Mouse (Mus musculus): Measurements from ENCODE around the gene Krt19. TPM values are rescaled to one million over a fixed set of nuclear protein-coding genes. Genes with fewer than 3 reads are reported as not detected.

Gene Krt19
- polyA plus RNA-seq, 1 experiment from 2014 or later = 2.6 TPM

GRCm38 (mm10) chr11:100121466-100121865 lies 27.0 kb downstream of the Krt19 start, which contains the start of gene Krt13:
Gene Krt13, minus strand, starts transcription at chr11:100121566.
- Histone ChIP-seq H3K27ac (no peak within 1 kb of the TSS), H3K4me1 (no peaks in the 10 kb centered on the region), H3K4me3 (no peak within 1 kb of the TSS), H3K36me3 (replicated peaks) (no peaks in the 10 kb centered on the region), H3K9ac (no peak within 1 kb of the TSS), H3K4me2 (no peak within 1 kb of the TSS), H3K9me3 (no peaks in the 10 kb centered on the region), H3K27me3 (replicated peaks) (no peaks in the 10 kb centered on the region)
- 81% methylated on average over 3 of the region's 3 CpGs for WGBS
- no peak for ATAC-seq (replicated peaks)

- ATAC-seq (replicated peaks) = no peak
- Histone ChIP-seq H3K27me3 (replicated peaks) (no peaks in the 10 kb centered on the region), H3K27ac (no peak overlapping the region), H3K9ac (no peak overlapping the region), H3K4me2 (no peak overlapping the region), H3K9me3 (no peaks in the 10 kb centered on the region), H3K36me3 (replicated peaks) (no peaks in the 10 kb centered on the region), H3K4me1 (no peaks in the 10 kb centered on the region), H3K4me3 (no peak overlapping the region)
- 89% methylated on average over 5 of the region's 5 CpGs for WGBS
These were observed 28.1 kb downstream of the Krt19 start for GRCm38 (mm10) chr11:100120331-100120730.

- Histone ChIP-seq H3K27me3 (replicated peaks) (no peaks in the 10 kb centered on the region), H3K9me3 (no peaks in the 10 kb centered on the region), H3K9ac (no peak overlapping the region), H3K4me2 (no peak overlapping the region), H3K36me3 (replicated peaks) (no peaks in the 10 kb centered on the region), H3K4me1 (no peaks in the 10 kb centered on the region), H3K4me3 (no peak overlapping the region), H3K27ac (no peak overlapping the region)
- no peak for ATAC-seq (replicated peaks)
- 78% methylated on average over 2 of the region's 2 CpGs for WGBS
These were observed 34.8 kb downstream of the Krt19 start for GRCm38 (mm10) chr11:100113742-100114029.

GRCm38 (mm10) chr11:100112935-100113741 lies 35.3 kb downstream of the Krt19 start:
- Histone ChIP-seq H3K9ac (no peak overlapping the region), H3K27ac (no peak overlapping the region), H3K4me1 (no peaks in the 10 kb centered on the region), H3K4me2 (no peak overlapping the region), H3K9me3 (no peaks in the 10 kb centered on the region), H3K27me3 (replicated peaks) (no peaks in the 10 kb centered on the region), H3K36me3 (replicated peaks) (no peaks in the 10 kb centered on the region), H3K4me3 (no peak overlapping the region)
- no peak for ATAC-seq (replicated peaks)
- WGBS = 86% methylated on average over 11 of the region's 11 CpGs

- no peak within 1 kb of the TSS for H3K4me2 ChIP-seq
- H3K36me3 ChIP-seq (replicated peaks) = no peaks in the 10 kb centered on the region
- ATAC-seq (replicated peaks) = no peak
- no peak within 1 kb of the TSS for H3K27ac ChIP-seq
- whole genome bisulfite sequencing = 92% methylated on average over 6 of the region's 6 CpGs
- no peak within 1 kb of the TSS for H3K9ac ChIP-seq
- no peaks in the 10 kb centered on the region for H3K4me1 ChIP-seq
- H3K27me3 ChIP-seq (replicated peaks) = no peaks in the 10 kb centered on the region
- H3K4me3 ChIP-seq = no peak within 1 kb of the TSS
- no peaks in the 10 kb centered on the region for H3K9me3 ChIP-seq
These were observed 42.8 kb downstream of the Krt19 start, which contains the start of gene Krt36 for GRCm38 (mm10) chr11:100105576-100106122. Gene Krt36, minus strand, starts transcription at chr11:100105626.

- Histone ChIP-seq H3K9ac (no peak overlapping the region), H3K4me3 (no peak overlapping the region), H3K27ac (no peak overlapping the region), H3K36me3 (replicated peaks) (no peaks in the 10 kb centered on the region), H3K27me3 (replicated peaks) (no peaks in the 10 kb centered on the region), H3K4me1 (no peaks in the 10 kb centered on the region), H3K9me3 (no peaks in the 10 kb centered on the region), H3K4me2 (no peak overlapping the region)
- no peak for ATAC-seq (replicated peaks)
- 64% methylated on average over 15 of the region's 15 CpGs for WGBS
These were observed 45.6 kb downstream of the Krt19 start for GRCm38 (mm10) chr11:100102693-100103429.

- no peak for ATAC-seq (replicated peaks)
- Histone ChIP-seq H3K4me2 (no peak overlapping the region), H3K4me3 (no peak overlapping the region), H3K36me3 (replicated peaks) (no peaks in the 10 kb centered on the region), H3K9ac (no peak overlapping the region), H3K27me3 (replicated peaks) (no peaks in the 10 kb centered on the region), H3K4me1 (no peaks in the 10 kb centered on the region), H3K27ac (no peak overlapping the region), H3K9me3 (no peaks in the 10 kb centered on the region)
- WGBS = 88% methylated on average over 4 of the region's 4 CpGs
These were observed 48.1 kb downstream of the Krt19 start for GRCm38 (mm10) chr11:100100391-100100790.

GRCm38 (mm10) chr11:100097819-100098218 lies 50.6 kb downstream of the Krt19 start:
- Histone ChIP-seq H3K4me2 (no peak overlapping the region), H3K27ac (no peak overlapping the region), H3K9me3 (no peaks in the 10 kb centered on the region), H3K4me1 (no peaks in the 10 kb centered on the region), H3K4me3 (no peak overlapping the region), H3K36me3 (replicated peaks) (no peaks in the 10 kb centered on the region), H3K27me3 (replicated peaks) (no peaks in the 10 kb centered on the region), H3K9ac (no peak overlapping the region)
- ATAC-seq (replicated peaks) = no peak
- WGBS = 70% methylated on average over 9 of the region's 9 CpGs

- H3K9me3 ChIP-seq = no peaks in the 10 kb centered on the region
- no peak within 1 kb of the TSS for H3K4me3 ChIP-seq
- H3K4me1 ChIP-seq = no peaks in the 10 kb centered on the region
- no peak within 1 kb of the TSS for H3K27ac ChIP-seq
- H3K4me2 ChIP-seq = no peak within 1 kb of the TSS
- no peak for ATAC-seq (replicated peaks)
- no peaks in the 10 kb centered on the region for H3K36me3 ChIP-seq (replicated peaks)
- 84% methylated on average over 9 of the region's 9 CpGs for WGBS
- no peaks in the 10 kb centered on the region for H3K27me3 ChIP-seq (replicated peaks)
- H3K9ac ChIP-seq = no peak within 1 kb of the TSS
These were observed 52.3 kb downstream of the Krt19 start, which contains the start of gene Krt35 for GRCm38 (mm10) chr11:100096141-100096540. Gene Krt35, minus strand, starts transcription at chr11:100096241.

Other genes starting within 250 kb of the Krt19 start
- not detected in 2 replicates for gene Krtap31-1, start 240.7 kb downstream of the Krt19 start, polyA plus RNA-seq (2015; fragmentation: Nextera tagmentation; extraction: Ambion mirVana)
- gene Gm11565, start 233.9 kb downstream of the Krt19 start, polyA plus RNA-seq (2015; fragmentation: Nextera tagmentation; extraction: Ambion mirVana) = not detected in 2 replicates
- not detected in 2 replicates for gene Krtap31-2, start 212.4 kb downstream of the Krt19 start, polyA plus RNA-seq (2015; fragmentation: Nextera tagmentation; extraction: Ambion mirVana)
- gene Krtap9-5, start 200.2 kb downstream of the Krt19 start, polyA plus RNA-seq (2015; fragmentation: Nextera tagmentation; extraction: Ambion mirVana) = not detected in 2 replicates
- not detected in 2 replicates for gene Krtap29-1, start 169.6 kb downstream of the Krt19 start, polyA plus RNA-seq (2015; fragmentation: Nextera tagmentation; extraction: Ambion mirVana)
- gene Krtap16-1, start 162.1 kb downstream of the Krt19 start, polyA plus RNA-seq (2015; fragmentation: Nextera tagmentation; extraction: Ambion mirVana) = not detected in 2 replicates
- gene Krtap17-1, start 154.7 kb downstream of the Krt19 start, polyA plus RNA-seq (2015; fragmentation: Nextera tagmentation; extraction: Ambion mirVana) = 1.1 and 1.3 TPM in 2 replicates
- gene Krt33a, start 132.5 kb downstream of the Krt19 start, polyA plus RNA-seq (2015; fragmentation: Nextera tagmentation; extraction: Ambion mirVana) = not detected in 2 replicates
- gene Krt33b, start 118.8 kb downstream of the Krt19 start, polyA plus RNA-seq (2015; fragmentation: Nextera tagmentation; extraction: Ambion mirVana) = not detected in 2 replicates
- not detected in 2 replicates for gene Krt34, start 107.1 kb downstream of the Krt19 start, polyA plus RNA-seq (2015; fragmentation: Nextera tagmentation; extraction: Ambion mirVana)
- gene Krt31, start 98.1 kb downstream of the Krt19 start, polyA plus RNA-seq (2015; fragmentation: Nextera tagmentation; extraction: Ambion mirVana) = not detected in 2 replicates
- gene Krt32, start 60.4 kb downstream of the Krt19 start, polyA plus RNA-seq (2015; fragmentation: Nextera tagmentation; extraction: Ambion mirVana) = not detected in 2 replicates
- not detected in 2 replicates for gene Krt35, start 52.4 kb downstream of the Krt19 start, polyA plus RNA-seq (2015; fragmentation: Nextera tagmentation; extraction: Ambion mirVana)
- not detected in 2 replicates for gene Krt36, start 43.0 kb downstream of the Krt19 start, polyA plus RNA-seq (2015; fragmentation: Nextera tagmentation; extraction: Ambion mirVana)
- 0.26 TPM in 1 of 2 replicates, not detected in the other for gene Krt13, start 27.1 kb downstream of the Krt19 start, polyA plus RNA-seq (2015; fragmentation: Nextera tagmentation; extraction: Ambion mirVana)
- gene Krt15, start 12.7 kb downstream of the Krt19 start, polyA plus RNA-seq (2015; fragmentation: Nextera tagmentation; extraction: Ambion mirVana) = 0.42 and 4.2 TPM in 2 replicates
- gene Krt9, start 44.6 kb upstream of the Krt19 start, polyA plus RNA-seq (2015; fragmentation: Nextera tagmentation; extraction: Ambion mirVana) = not detected in 2 replicates
- gene Krt14, start 58.9 kb upstream of the Krt19 start, polyA plus RNA-seq (2015; fragmentation: Nextera tagmentation; extraction: Ambion mirVana) = 0.26 and 6.1 TPM in 2 replicates
- gene Krt16, start 100.2 kb upstream of the Krt19 start, polyA plus RNA-seq (2015; fragmentation: Nextera tagmentation; extraction: Ambion mirVana) = not detected in 2 replicates
- gene Krt17, start 112.4 kb upstream of the Krt19 start, polyA plus RNA-seq (2015; fragmentation: Nextera tagmentation; extraction: Ambion mirVana) = 1.1 TPM in 1 of 2 replicates, not detected in the other
- not detected in 2 replicates for gene Krt42, start 121.2 kb upstream of the Krt19 start, polyA plus RNA-seq (2015; fragmentation: Nextera tagmentation; extraction: Ambion mirVana)
- gene Eif1, start 171.2 kb upstream of the Krt19 start, polyA plus RNA-seq (2015; fragmentation: Nextera tagmentation; extraction: Ambion mirVana) = 1,086 and 1,110 TPM in 2 replicates
- 2.0 and 2.3 TPM in 2 replicates for gene Gast, start 185.7 kb upstream of the Krt19 start, polyA plus RNA-seq (2015; fragmentation: Nextera tagmentation; extraction: Ambion mirVana)
- 315 and 316 TPM in 2 replicates for gene Hap1, start 207.5 kb upstream of the Krt19 start, polyA plus RNA-seq (2015; fragmentation: Nextera tagmentation; extraction: Ambion mirVana)
- 104 and 105 TPM in 2 replicates for gene Jup, start 249.1 kb upstream of the Krt19 start, polyA plus RNA-seq (2015; fragmentation: Nextera tagmentation; extraction: Ambion mirVana)